Mouse (Mus musculus) embryonic facial prominence, embryonic 13.5 days (tissue): ENCODE results near the gene Rnase2b. TPM values are rescaled to one million over a fixed set of nuclear protein-coding genes. Genes with fewer than 3 reads are reported as not detected.

Experiments
- ATAC-seq: fragments of 200-750 bp; cut with Nextera tagmentation; 2 replicates; pipeline ENCODE4 v1.8.0; 2017; ENCODE audit warnings: low read depth; ENCODE audit not compliant: insufficient number of reproducible peaks, insufficient read depth, low FRiP score, low TSS enrichment
- H3K27ac ChIP-seq: fragments of 300-500 bp; sonication (generic); 2 replicates; pipeline ENCODE4 v1.5.1; 2015; ENCODE audit warnings: moderate library complexity, mild to moderate bottlenecking, inconsistent platforms
- H3K27me3 ChIP-seq: fragments of 300-500 bp; sonication (generic); 2 replicates; pipeline ENCODE4 v1.6.1; 2015; ENCODE audit warnings: mild to moderate bottlenecking, inconsistent platforms
- H3K36me3 ChIP-seq: fragments of 300-500 bp; sonication (generic); 2 replicates; pipeline ENCODE4 v1.6.1; 2015; ENCODE audit warnings: mild to moderate bottlenecking, inconsistent platforms
- H3K4me1 ChIP-seq: fragments of 300-500 bp; sonication (generic); 2 replicates; pipeline ENCODE4 v1.6.1; 2015; ENCODE audit warnings: inconsistent platforms
- H3K4me2 ChIP-seq: fragments of 300-500 bp; sonication (generic); 2 replicates; pipeline ENCODE4 v1.6.1; 2015; ENCODE audit warnings: moderate library complexity, mild to moderate bottlenecking, inconsistent platforms
- H3K4me3 ChIP-seq: fragments of 300-500 bp; sonication (generic); 2 replicates; pipeline ENCODE4 v1.5.1; 2015; ENCODE audit warnings: mild to moderate bottlenecking, inconsistent platforms
- H3K9ac ChIP-seq: fragments of 300-500 bp; sonication (generic); 2 replicates; pipeline ENCODE4 v1.6.1; 2015; ENCODE audit warnings: mild to moderate bottlenecking, inconsistent platforms
- H3K9me3 ChIP-seq: fragments of 300-500 bp; sonication (generic); 2 replicates; pipeline ENCODE4 v1.6.1; 2016; ENCODE audit warnings: inconsistent platforms
- WGBS: fragments of 180-500 bp; shearing (Covaris S2); methylation state at CpG from one replicate; pipeline ENCODE4 v1.1.7; 2015; ENCODE audit warnings: mixed read lengths; 5-methylcytosine and 5-hydroxymethylcytosine counted together
- polyA plus RNA-seq: library from polyadenylated mRNA; unstranded; fragments of >200 nt; fragmentation: Nextera tagmentation; extraction: Ambion mirVana; gene quantifications from 2 replicates; pipeline ENCODE4 v1.2.1, GENCODE M21; 2015

Rnase2b gene
- polyA plus RNA-seq, 1 experiment from 2014 or later, result not detected

- WGBS, result 93% methylated on average over 2 of the region's 2 CpGs
- no peaks in the 10 kb centered on the region for H3K4me1 ChIP-seq
- no peaks in the 10 kb centered on the region for H3K36me3 ChIP-seq
- no peak overlapping the region for H3K4me2 ChIP-seq
- H3K4me3 ChIP-seq, result no peak overlapping the region
- no peak overlapping the region for H3K27ac ChIP-seq
- no peaks in the 10 kb centered on the region for H3K27me3 ChIP-seq
- no peak overlapping the region for H3K9ac ChIP-seq
- H3K9me3 ChIP-seq, result no peaks in the 10 kb centered on the region; the same call in 1 of the 2 replicates
- ATAC-seq, result no peak; the same call in 1 of the 2 replicates
These were observed 38.4 kb downstream of the Rnase2b start for GRCm38 (mm10) chr14:51200466-51200865.

GRCm38 (mm10) chr14:51203115-51203514 lies 41.1 kb downstream of the Rnase2b start, which contains the start of gene Ear14:
Gene Ear14 (plus strand): TSS chr14:51203391.
- no peak for ATAC-seq
- Histone ChIP-seq H3K9me3 (no peaks in the 10 kb centered on the region; the same call in 1 of the 2 replicates), H3K36me3 (no peaks in the 10 kb centered on the region), H3K27me3 (no peaks in the 10 kb centered on the region), H3K4me1 (no peaks in the 10 kb centered on the region), H3K9ac (no peak within 1 kb of the TSS), H3K4me2 (no peak within 1 kb of the TSS), H3K27ac (no peak within 1 kb of the TSS), H3K4me3 (no peak within 1 kb of the TSS)
- 79% methylated on average over 2 of the region's 2 CpGs for WGBS

Other genes with a start within 250 kb of the Rnase2b start
- gene Osgep, start 237.4 kb upstream of the Rnase2b start, polyA plus RNA-seq, result 182 and 189 TPM in 2 replicates
- gene Apex1, start 237.3 kb upstream of the Rnase2b start, polyA plus RNA-seq, result 263 and 305 TPM in 2 replicates
- gene Pip4p1, start 231.4 kb upstream of the Rnase2b start, polyA plus RNA-seq, result 55.6 and 56.9 TPM in 2 replicates
- gene Pnp, start 231.2 kb upstream of the Rnase2b start, polyA plus RNA-seq, result 49.3 and 49.7 TPM in 2 replicates
- 3.1 TPM in 1 of 2 replicates, not detected in the other for gene Gm49342, start 217.7 kb upstream of the Rnase2b start, polyA plus RNA-seq
- gene Pnp2, start 206.3 kb upstream of the Rnase2b start, polyA plus RNA-seq, result 0.39 and 0.65 TPM in 2 replicates
- gene Rnase10, start 154.5 kb upstream of the Rnase2b start, polyA plus RNA-seq, result 0.18 and 0.29 TPM in 2 replicates
- gene Rnase9, start 120.4 kb upstream of the Rnase2b start, polyA plus RNA-seq, result not detected in 2 replicates
- not detected in 2 replicates for gene Rnase11, start 112.1 kb upstream of the Rnase2b start, polyA plus RNA-seq
- not detected in 2 replicates for gene Rnase12, start 104.6 kb upstream of the Rnase2b start, polyA plus RNA-seq
- gene Olfr750, start 87.8 kb upstream of the Rnase2b start, polyA plus RNA-seq, result not detected in 2 replicates
- gene Rnase4, start 71.2 kb upstream of the Rnase2b start, polyA plus RNA-seq, result 27.4 and 27.6 TPM in 2 replicates
- gene Ang, start 71.1 kb upstream of the Rnase2b start, polyA plus RNA-seq, result 4.6 and 5.7 TPM in 2 replicates
- gene Eddm3b, start 47.8 kb upstream of the Rnase2b start, polyA plus RNA-seq, result not detected in 2 replicates
- 0.50 and 0.56 TPM in 2 replicates for gene Rnase6, start 38.4 kb upstream of the Rnase2b start, polyA plus RNA-seq
- 0.28 TPM in 1 of 2 replicates, not detected in the other for gene Rnase1, start 15.5 kb upstream of the Rnase2b start, polyA plus RNA-seq
- gene Ang2, start 36.9 kb downstream of the Rnase2b start, polyA plus RNA-seq, result not detected in 2 replicates
- gene Ear14, start 41.1 kb downstream of the Rnase2b start, polyA plus RNA-seq, result not detected in 2 replicates
- gene Rnase2a, start 93.9 kb downstream of the Rnase2b start, polyA plus RNA-seq, result not detected in 2 replicates
- gene Gm7247, start 199.5 kb downstream of the Rnase2b start, polyA plus RNA-seq, result not detected in 2 replicates
- not detected in 2 replicates for gene Vmn2r88, start 248.6 kb downstream of the Rnase2b start, polyA plus RNA-seq